Mouse (Mus musculus): ENCODE data around the gene Ovol2. TPM values are rescaled to one million over a fixed set of nuclear protein-coding genes. Genes with fewer than 3 reads are reported as not detected.

Gene Ovol2
- total and polyA plus RNA-seq, 3 experiments: not detected

GRCm38 (mm10) chr2:144295145-144295735, 36.7 kb downstream of the Ovol2 start:
- no peak overlapping the region for H3K4me3 ChIP-seq (replicated peaks in 1 of 3; ENCODE audit: low read depth in 2 of 3, low read length in 2 of 3, poor library complexity in 1 of 3)
- H3K79me2 ChIP-seq (replicated peaks; ENCODE audit: control insufficient read depth, extremely low read depth, insufficient read depth, poor library complexity, severe bottlenecking): no peaks in the 10 kb centered on the region
- H3K9ac ChIP-seq (ENCODE audit: insufficient read depth, low read depth): no peak overlapping the region
- dilution Hi-C loops (cut with MboI; ENCODE audit: extremely low pct_ligation_motif_present, extremely low pct_unique_long_range_greater_than_20kb, low sequenced_read_pairs) (no loop called here), in situ Hi-C loops (cut with MboI; ENCODE audit: low pct_ligation_motif_present, low pct_unique_long_range_greater_than_20kb, low sequenced_read_pairs) (no loop called here)
- H3K27me3 ChIP-seq (replicated peaks): no peaks in the 10 kb centered on the region
- H3K27ac ChIP-seq (ENCODE audit: insufficient read depth, low read depth): no peak overlapping the region
- no peaks in the 10 kb centered on the region for H3K36me3 ChIP-seq (replicated peaks in 1 of 2; ENCODE audit: control insufficient read depth in 1 of 2, insufficient read depth in 1 of 2, low read length in 1 of 2)
- no peak overlapping the region for H3K4me2 ChIP-seq (ENCODE audit: insufficient read depth, low read depth, poor library complexity, severe bottlenecking)
- H3K4me1 ChIP-seq (ENCODE audit: control insufficient read depth in 1 of 2, insufficient read depth in 2 of 2): peaks cover 0 to 6% of the 10 kb centered on the region in 2 experiments; a peak in 3 of 4 replicates
- DNase-seq (ENCODE audit: extremely low read depth): no peak
- H3K9me3 ChIP-seq (replicated peaks; ENCODE audit: low read length): no peaks in the 10 kb centered on the region
- TF ChIP-seq MAZ (IDR thresholded peaks at IDR 0.05; ENCODE audit: low read depth, low read length): no peak
- no peak for TF ChIP-seq E2F4 (IDR thresholded peaks at IDR 0.05; ENCODE audit: insufficient replicate concordance, low read depth, low read length)
- no peak for TF ChIP-seq GABPA (IDR thresholded peaks at IDR 0.05; ENCODE audit: insufficient replicate concordance, low read depth, low read length)
- TF ChIP-seq PAX5 (IDR thresholded peaks at IDR 0.05; ENCODE audit: low read length): no peak
- TF ChIP-seq MAFK (IDR thresholded peaks at IDR 0.05; ENCODE audit: insufficient replicate concordance, low read length): no peak
- no peak for TF ChIP-seq ZNF384 (IDR thresholded peaks at IDR 0.05; ENCODE audit: low read depth, low read length)
- no peak for TF ChIP-seq BHLHE40 (IDR thresholded peaks at IDR 0.05; ENCODE audit: low read depth, low read length)
- no peak for TF ChIP-seq JUND (conservative IDR thresholded peaks at IDR 0.05; ENCODE audit: low read depth, low read length)
- TF ChIP-seq USF2 (conservative IDR thresholded peaks at IDR 0.05; ENCODE audit: low read depth, low read length): no peak
- no peak for TF ChIP-seq MYC (IDR thresholded peaks at IDR 0.05; ENCODE audit: low read depth, low read length)
- no peak for TF ChIP-seq SIN3A (IDR thresholded peaks at IDR 0.05; ENCODE audit: low read length)
- no peak for TF ChIP-seq USF1 (IDR thresholded peaks at IDR 0.05; ENCODE audit: low read depth, low read length)
- no peak for TF ChIP-seq RCOR1 (conservative IDR thresholded peaks at IDR 0.05; ENCODE audit: low read depth, low read length)
- no peak for TF ChIP-seq ELF1 (IDR thresholded peaks at IDR 0.05; ENCODE audit: low read depth, low read length)

GRCm38 (mm10) chr2:144291600-144292305, 40.2 kb downstream of the Ovol2 start:
- no peaks in the 10 kb centered on the region for H3K27me3 ChIP-seq (replicated peaks)
- no peak for DNase-seq (ENCODE audit: extremely low read depth)
- no peak overlapping the region for H3K4me3 ChIP-seq (replicated peaks in 1 of 3; ENCODE audit: low read depth in 2 of 3, low read length in 2 of 3, poor library complexity in 1 of 3)
- no peaks in the 10 kb centered on the region for H3K79me2 ChIP-seq (replicated peaks; ENCODE audit: control insufficient read depth, extremely low read depth, insufficient read depth, poor library complexity, severe bottlenecking)
- dilution Hi-C loops (cut with MboI; ENCODE audit: extremely low pct_ligation_motif_present, extremely low pct_unique_long_range_greater_than_20kb, low sequenced_read_pairs) (no loop called here), in situ Hi-C loops (cut with MboI; ENCODE audit: low pct_ligation_motif_present, low pct_unique_long_range_greater_than_20kb, low sequenced_read_pairs) (no loop called here)
- no peaks in the 10 kb centered on the region for H3K9me3 ChIP-seq (replicated peaks; ENCODE audit: low read length)
- no peak overlapping the region for H3K27ac ChIP-seq (ENCODE audit: insufficient read depth, low read depth)
- peaks cover 0 to 5% of the 10 kb centered on the region in 2 experiments; a peak in 2 of 4 replicates for H3K4me1 ChIP-seq (ENCODE audit: control insufficient read depth in 1 of 2, insufficient read depth in 2 of 2)
- H3K4me2 ChIP-seq (ENCODE audit: insufficient read depth, low read depth, poor library complexity, severe bottlenecking): no peak overlapping the region
- H3K36me3 ChIP-seq (replicated peaks in 1 of 2; ENCODE audit: control insufficient read depth in 1 of 2, insufficient read depth in 1 of 2, low read length in 1 of 2): no peaks in the 10 kb centered on the region
- H3K9ac ChIP-seq (ENCODE audit: insufficient read depth, low read depth): no peak overlapping the region
- no peak for TF ChIP-seq ELF1 (IDR thresholded peaks at IDR 0.05; ENCODE audit: low read depth, low read length)

All from CH12.LX (cell line).